Mouse (Mus musculus) limb, embryonic 14.5 days (tissue): ENCODE results near the gene Rhox4g. TPM values are rescaled to one million over a fixed set of nuclear protein-coding genes. Genes with fewer than 3 reads are reported as not detected.
"Not testable (repeated sequence)": the region's sequence is repeated elsewhere in the genome, so short reads cannot be mapped to it uniquely, and the experiment has no call there.

Source experiments
- ATAC-seq: fragments of 200-750 bp; cut with Nextera tagmentation; 2 replicates; pipeline ENCODE4 v1.8.0; 2017; ENCODE audit warnings: low read depth, moderate number of reproducible peaks, moderate TSS enrichment; ENCODE audit not compliant: low FRiP score
- DNase-seq: peaks from one replicate; pipeline ENCODE4 v3.0.0-alpha.2; 2015; ENCODE audit warnings: low spot score
- H3K27ac ChIP-seq: fragments of 300-500 bp; sonication (generic); replicated peaks from 2 replicates; pipeline ENCODE4 v1.5.1; 2014; ENCODE audit warnings: low read depth, mild to moderate bottlenecking, low read length, moderate library complexity, mixed read lengths
- H3K27me3 ChIP-seq: fragments of 300-500 bp; sonication (generic); 2 replicates; pipeline ENCODE4 v1.6.1; 2014; ENCODE audit warnings: low read length, mixed read lengths; ENCODE audit not compliant: control insufficient read depth, insufficient read depth
- H3K36me3 ChIP-seq: fragments of 300-500 bp; sonication (generic); 2 replicates; pipeline ENCODE4 v1.6.1; 2014; ENCODE audit warnings: mild to moderate bottlenecking, low read length, moderate library complexity, mixed read lengths; ENCODE audit not compliant: control insufficient read depth, insufficient read depth
- H3K4me1 ChIP-seq: fragments of 300-500 bp; sonication (generic); 2 replicates; pipeline ENCODE4 v1.6.1; 2014; ENCODE audit warnings: antibody characterized with exemption, low read length, mixed read lengths; ENCODE audit not compliant: control insufficient read depth, insufficient read depth
- H3K4me2 ChIP-seq: fragments of 300-500 bp; sonication (generic); replicated peaks from 2 replicates; pipeline ENCODE4 v1.6.1; 2014; ENCODE audit warnings: low read depth, mild to moderate bottlenecking, low read length, moderate library complexity; ENCODE audit not compliant: severe bottlenecking
- H3K4me3 ChIP-seq: fragments of 300-500 bp; sonication (generic); replicated peaks from 2 replicates; pipeline ENCODE4 v1.5.1; 2014; ENCODE audit warnings: low read length
- H3K9ac ChIP-seq: fragments of 300-500 bp; sonication (generic); 2 replicates; pipeline ENCODE4 v1.6.1; 2014; ENCODE audit warnings: mild to moderate bottlenecking, low read depth, low read length, moderate library complexity; ENCODE audit not compliant: severe bottlenecking
- H3K9me3 ChIP-seq: fragments of 300-500 bp; sonication (generic); 2 replicates; pipeline ENCODE4 v1.6.1; 2016; ENCODE audit warnings: low read length; ENCODE audit not compliant: control insufficient read depth
- POLR2A ChIP-seq: fragments of 200-500 bp; IDR thresholded peaks from 2 replicates; pipeline ENCODE4 v1.8.0; 2012; ENCODE audit warnings: inconsistent platforms, mild to moderate bottlenecking, moderate library complexity, borderline replicate concordance; ENCODE audit not compliant: insufficient read depth, insufficient read length; ENCODE audit errors: extremely low read depth
- WGBS: fragments of 180-500 bp; shearing (Covaris S2); extraction: QIAGEN DNeasy Blood & Tissue Kit; methylation state at CpG from one replicate; pipeline ENCODE4 v1.1.7; 2014; 5-methylcytosine and 5-hydroxymethylcytosine counted together
- polyA plus RNA-seq, 2 experiments: library from polyadenylated mRNA; depleted of rRNA in 1 of 2; stranded (reverse) in 1 of 2; unstranded in 1 of 2; fragments of >200 nt; fragmentation: Nextera tagmentation in 1 of 2; extraction: Ambion mirVana in 1 of 2; gene quantifications; 2 replicates each; pipeline versions ENCODE4 v1.2.1 to v1.2.3; 2012 to 2014

Gene Rhox4g
- not detected in 2 replicates for polyA plus RNA-seq (2012; rRNA removed)
- not detected in 2 replicates for polyA plus RNA-seq (2014; fragmentation: Nextera tagmentation; extraction: Ambion mirVana)

DNA sequence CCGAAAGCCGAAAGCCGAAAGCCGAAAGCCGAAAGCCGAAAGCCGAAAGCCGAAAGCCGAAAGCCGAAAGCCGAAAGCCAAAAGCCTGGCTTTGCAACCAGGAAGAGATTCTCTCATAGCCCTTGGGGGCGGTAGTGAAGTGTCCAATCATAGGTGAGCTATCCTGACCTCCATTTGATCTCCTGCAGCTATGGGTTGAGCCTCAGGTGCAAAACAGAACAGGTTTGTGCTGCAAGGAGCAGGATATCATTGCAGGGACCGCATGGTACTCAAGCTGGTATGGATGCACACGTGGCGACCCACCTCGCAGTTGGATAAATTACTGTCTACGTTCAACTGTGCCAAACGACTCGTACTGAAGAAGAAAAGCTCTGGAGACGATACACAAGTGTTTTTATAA lies at the start of gene Rhox4g:
Gene Rhox4g (minus strand): TSS at position 101 of the 400 bp plus-strand sequence.
- H3K9ac ChIP-seq, DNase-seq, H3K36me3 ChIP-seq, H3K4me1 ChIP-seq, H3K27ac ChIP-seq, H3K9me3 ChIP-seq, H3K4me2 ChIP-seq, ATAC-seq, H3K4me3 ChIP-seq, H3K27me3 ChIP-seq: not testable (repeated sequence)
- 93% methylated on average over 16 of the region's 20 CpGs for WGBS

GRCm38 (mm10) chrX:37692261-37692660 lies 41.1 kb upstream of the Rhox4g start:
- no peak for TF ChIP-seq POLR2A
- ATAC-seq (no peak), DNase-seq (no peak)
- 72% methylated on average over 2 of the region's 2 CpGs for WGBS
- no peak overlapping the region for H3K4me2 ChIP-seq
- no peaks in the 10 kb centered on the region for H3K4me1 ChIP-seq
- H3K27ac ChIP-seq, result no peak overlapping the region
- no peak overlapping the region for H3K4me3 ChIP-seq
- no peak overlapping the region for H3K9ac ChIP-seq
- H3K9me3 ChIP-seq, result no peaks in the 10 kb centered on the region
- no peaks in the 10 kb centered on the region for H3K27me3 ChIP-seq
- no peaks in the 10 kb centered on the region for H3K36me3 ChIP-seq

DNA sequence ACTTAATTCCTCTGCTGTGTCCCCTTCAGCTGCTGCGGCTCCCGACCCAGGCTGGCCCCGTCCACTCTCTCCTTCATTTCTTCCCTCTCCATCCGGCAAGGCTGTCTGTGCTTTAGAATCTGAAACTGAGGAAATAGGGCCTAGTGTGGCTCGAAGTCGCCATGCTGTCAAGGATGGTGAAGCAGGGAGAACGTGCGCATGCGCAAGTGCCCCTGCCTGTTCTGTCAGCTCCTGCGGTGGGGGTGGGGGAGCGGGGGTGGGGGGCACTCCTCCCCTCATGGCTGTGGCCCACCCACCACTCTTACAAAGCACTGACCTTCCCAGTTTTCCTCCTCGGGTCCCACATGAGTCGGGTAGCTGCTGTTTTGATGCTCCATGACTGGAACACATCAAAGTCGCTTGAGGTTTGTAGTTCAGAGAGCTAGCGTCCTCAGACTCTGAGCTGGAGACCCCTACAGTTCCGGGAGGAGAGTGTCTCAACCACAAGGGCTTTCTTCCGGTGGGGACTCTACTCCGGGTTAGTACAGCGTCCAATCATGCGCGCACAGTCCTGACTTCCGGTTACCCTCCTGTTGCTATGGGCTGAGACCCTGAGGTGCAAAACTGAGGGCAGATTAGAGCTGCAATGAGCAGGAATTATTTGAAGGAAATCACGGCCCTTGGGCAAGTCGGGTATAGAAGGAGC lies 32.0 kb upstream of the Rhox4g start:
- 83% methylated on average over 24 of the region's 24 CpGs for WGBS
- no peaks in the 10 kb centered on the region for H3K9me3 ChIP-seq
- no peak for ATAC-seq
- H3K27ac ChIP-seq, result no peak overlapping the region
- H3K27me3 ChIP-seq, result no peaks in the 10 kb centered on the region
- H3K36me3 ChIP-seq, result no peaks in the 10 kb centered on the region
- no peak overlapping the region for H3K4me3 ChIP-seq
- no peak for TF ChIP-seq POLR2A
- DNase-seq, result no peak
- no peak overlapping the region for H3K9ac ChIP-seq
- no peaks in the 10 kb centered on the region for H3K4me1 ChIP-seq
- no peak overlapping the region for H3K4me2 ChIP-seq

DNA sequence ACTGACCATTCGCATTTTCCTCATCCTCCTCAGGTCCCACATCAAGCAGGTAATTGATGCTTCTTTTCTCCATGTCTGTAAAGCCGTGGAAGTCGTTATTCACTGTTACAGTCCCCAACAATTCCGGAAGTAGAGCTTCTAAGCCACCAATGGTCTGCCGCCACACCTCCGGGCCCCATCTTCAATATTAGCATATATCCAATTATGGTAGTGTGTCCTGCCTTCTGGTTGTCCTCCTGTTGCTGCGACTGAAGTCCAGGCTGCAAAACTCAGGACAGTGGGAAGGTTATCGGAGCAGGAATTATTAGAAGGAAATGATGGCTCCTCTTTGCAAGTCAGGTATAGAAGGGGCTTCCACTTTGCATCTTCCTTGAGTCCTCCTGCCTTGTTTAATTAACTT lies 22.1 kb upstream of the Rhox4g start, which contains the start of gene Rhox2h:
Gene Rhox2h (minus strand): TSS at position 101 of the 400 bp plus-strand sequence.
- not testable (repeated sequence) for H3K27me3 ChIP-seq, H3K4me3 ChIP-seq, H3K9me3 ChIP-seq, H3K27ac ChIP-seq, H3K9ac ChIP-seq, H3K4me1 ChIP-seq, H3K4me2 ChIP-seq, ATAC-seq, DNase-seq, H3K36me3 ChIP-seq
- WGBS, result 90% methylated on average over 8 of the region's 8 CpGs

GRCm38 (mm10) chrX:37668664-37669063 lies 17.5 kb upstream of the Rhox4g start, which contains the start of gene Rhox3h:
TSS of gene Rhox3h (minus strand) at chrX:37668764.
- not testable (repeated sequence) for H3K9ac ChIP-seq, H3K4me1 ChIP-seq, H3K9me3 ChIP-seq, H3K27ac ChIP-seq, H3K4me2 ChIP-seq, ATAC-seq, H3K4me3 ChIP-seq, H3K27me3 ChIP-seq, DNase-seq, H3K36me3 ChIP-seq
- no CpG with 5 or more reads among the region's 3 CpGs for WGBS

- H3K4me3 ChIP-seq, H3K9ac ChIP-seq, H3K27ac ChIP-seq, H3K36me3 ChIP-seq, H3K4me1 ChIP-seq, H3K9me3 ChIP-seq, H3K4me2 ChIP-seq, ATAC-seq, DNase-seq, H3K27me3 ChIP-seq: not testable (repeated sequence)
- WGBS, result 89% methylated on average over 6 of the region's 6 CpGs
These were observed 7.8 kb downstream of the Rhox4g start, which contains the start of gene Rhox2g for GRCm38 (mm10) chrX:37643370-37643769. TSS of gene Rhox2g (minus strand) at chrX:37643470.

GRCm38 (mm10) chrX:37628512-37628911 lies 22.6 kb downstream of the Rhox4g start, which contains the start of gene Rhox3g:
TSS of gene Rhox3g (minus strand) at chrX:37628612.
- ATAC-seq, H3K9ac ChIP-seq, H3K27me3 ChIP-seq, H3K36me3 ChIP-seq, H3K27ac ChIP-seq, H3K4me3 ChIP-seq, H3K4me1 ChIP-seq, H3K4me2 ChIP-seq, H3K9me3 ChIP-seq, DNase-seq: not testable (repeated sequence)
- 86% methylated on average over 2 of the region's 2 CpGs for WGBS

- DNase-seq, result not testable (repeated sequence)
- 96% methylated on average over 15 of the region's 19 CpGs for WGBS
These were observed 43.5 kb downstream of the Rhox4g start, which contains the start of gene Rhox4f for GRCm38 (mm10) chrX:37607604-37608003. TSS of gene Rhox4f (minus strand) at chrX:37607704.

More at GRCm38 (mm10) chrX:37607604-37608003, 43.5 kb downstream of the Rhox4g start, which contains the start of gene Rhox4f:
- H3K4me2 ChIP-seq, H3K9ac ChIP-seq, ATAC-seq, H3K27ac ChIP-seq, H3K36me3 ChIP-seq, H3K27me3 ChIP-seq, H3K4me1 ChIP-seq, H3K9me3 ChIP-seq, H3K4me3 ChIP-seq: not testable (repeated sequence)
